Mouse (Mus musculus): ENCODE measurements around the gene Trpm5.

Gene Trpm5

GRCm38 (mm10) chr7:143036787-143037186 is 57.7 kb downstream of the Trpm5 start:
- DNase-seq: no peak

- DNase-seq: no peak
Measured at GRCm38 (mm10) chr7:143034519-143035450, 59.7 kb downstream of the Trpm5 start.

- DNase-seq: no peak
Measured at GRCm38 (mm10) chr7:143034112-143034511, 60.3 kb downstream of the Trpm5 start.

GRCm38 (mm10) chr7:143033581-143033980 is 60.9 kb downstream of the Trpm5 start:
- DNase-seq: no peak

- DNase-seq: no peak
Measured at GRCm38 (mm10) chr7:143031816-143032215, 62.6 kb downstream of the Trpm5 start.

- no peak for DNase-seq
Measured at GRCm38 (mm10) chr7:143027196-143027595, 67.2 kb downstream of the Trpm5 start.

GRCm38 (mm10) chr7:143025496-143025895 is 68.9 kb downstream of the Trpm5 start:
- DNase-seq: no peak

- no peak for DNase-seq
Measured at GRCm38 (mm10) chr7:143024293-143024692, 70.1 kb downstream of the Trpm5 start.

- DNase-seq: no peak
Measured at GRCm38 (mm10) chr7:143023499-143023898, 70.9 kb downstream of the Trpm5 start.

- DNase-seq: no peak
Measured at GRCm38 (mm10) chr7:143021356-143022164, 72.9 kb downstream of the Trpm5 start.

- DNase-seq: no peak
Measured at GRCm38 (mm10) chr7:143020764-143021163, 73.7 kb downstream of the Trpm5 start.

- no peak for DNase-seq
Measured at GRCm38 (mm10) chr7:143020040-143020439, 74.4 kb downstream of the Trpm5 start.
